Mouse (Mus musculus): ENCODE measurements around the gene Ugt1a5. TPM values are rescaled to one million over a fixed set of nuclear protein-coding genes. Genes with fewer than 3 reads are reported as not detected.

Gene Ugt1a5
- polyA plus RNA-seq, 1 experiment from 2014 or later: not detected

DNA sequence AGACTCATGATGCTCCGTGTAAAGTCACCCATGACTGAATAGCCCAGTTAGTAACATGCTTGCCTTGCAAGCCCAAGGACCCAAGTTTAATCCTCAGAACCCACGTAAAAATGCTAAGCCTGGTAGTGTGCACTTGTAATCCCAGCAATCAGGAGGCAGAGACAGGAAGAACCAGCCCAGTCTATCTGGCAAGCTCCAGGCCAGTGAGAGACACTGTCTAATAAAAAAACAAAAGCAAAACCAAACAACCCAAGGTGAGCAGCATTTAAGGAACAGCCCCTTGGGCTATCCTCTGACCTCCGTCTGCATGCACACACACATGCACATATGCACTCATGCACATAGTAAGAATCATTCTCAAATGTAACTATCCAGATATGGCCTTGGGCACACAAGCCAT, 63.8 kb downstream of the Ugt1a5 start:
- Histone ChIP-seq H3K9ac (replicated peaks; ENCODE audit: low read depth, low read length) (no peak overlapping the region), H3K27me3 (ENCODE audit: control insufficient read depth, insufficient read depth, low read length) (no peaks in the 10 kb centered on the region), H3K4me3 (ENCODE audit: low read depth, low read length) (no peak overlapping the region), H3K4me1 (ENCODE audit: control insufficient read depth, insufficient read depth, low read length) (no peaks in the 10 kb centered on the region), H3K27ac (ENCODE audit: low read length) (no peak overlapping the region), H3K36me3 (ENCODE audit: control insufficient read depth, insufficient read depth, low read length) (no peaks in the 10 kb centered on the region), H3K9me3 (ENCODE audit: control insufficient read depth, low read depth, low read length) (peaks cover 87% of the 10 kb centered on the region), H3K4me2 (replicated peaks; ENCODE audit: low read depth, low read length) (no peak overlapping the region)
- ATAC-seq (ENCODE audit: insufficient number of reproducible peaks, insufficient read depth, low FRiP score, low read depth): no peak
- 78% methylated on average over 3 of the region's 3 CpGs for WGBS

DNA sequence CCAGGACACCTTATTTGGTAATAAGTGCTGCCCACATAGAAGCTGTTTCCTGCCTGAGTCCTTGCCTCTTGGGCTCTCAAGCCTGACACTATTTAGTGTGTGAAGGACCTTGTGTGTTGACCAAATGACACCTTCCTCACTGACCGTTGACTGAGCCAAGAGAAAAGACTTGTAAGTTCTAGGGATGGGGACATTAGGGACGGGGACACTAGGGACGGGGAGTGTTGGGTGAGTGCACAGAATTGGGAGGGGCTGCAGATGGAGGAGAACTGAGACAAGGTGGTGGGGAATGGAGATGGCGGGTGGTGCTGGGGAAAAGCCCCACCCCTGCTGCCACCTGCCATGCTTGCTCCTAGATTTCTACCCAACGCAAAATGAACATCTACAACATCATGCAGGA, 64.2 kb downstream of the Ugt1a5 start:
- peaks cover 92% of the 10 kb centered on the region for H3K9me3 ChIP-seq (ENCODE audit: control insufficient read depth, low read depth, low read length)
- no peaks in the 10 kb centered on the region for H3K36me3 ChIP-seq (ENCODE audit: control insufficient read depth, insufficient read depth, low read length)
- H3K4me2 ChIP-seq (replicated peaks; ENCODE audit: low read depth, low read length): no peak overlapping the region
- H3K27me3 ChIP-seq (ENCODE audit: control insufficient read depth, insufficient read depth, low read length): no peaks in the 10 kb centered on the region
- no peaks in the 10 kb centered on the region for H3K4me1 ChIP-seq (ENCODE audit: control insufficient read depth, insufficient read depth, low read length)
- 84% methylated on average over 5 of the region's 5 CpGs for WGBS
- H3K9ac ChIP-seq (replicated peaks; ENCODE audit: low read depth, low read length): no peak overlapping the region
- no peak for ATAC-seq (ENCODE audit: insufficient number of reproducible peaks, insufficient read depth, low FRiP score, low read depth)
- H3K27ac ChIP-seq (ENCODE audit: low read length): no peak overlapping the region
- no peak overlapping the region for H3K4me3 ChIP-seq (ENCODE audit: low read depth, low read length)

DNA sequence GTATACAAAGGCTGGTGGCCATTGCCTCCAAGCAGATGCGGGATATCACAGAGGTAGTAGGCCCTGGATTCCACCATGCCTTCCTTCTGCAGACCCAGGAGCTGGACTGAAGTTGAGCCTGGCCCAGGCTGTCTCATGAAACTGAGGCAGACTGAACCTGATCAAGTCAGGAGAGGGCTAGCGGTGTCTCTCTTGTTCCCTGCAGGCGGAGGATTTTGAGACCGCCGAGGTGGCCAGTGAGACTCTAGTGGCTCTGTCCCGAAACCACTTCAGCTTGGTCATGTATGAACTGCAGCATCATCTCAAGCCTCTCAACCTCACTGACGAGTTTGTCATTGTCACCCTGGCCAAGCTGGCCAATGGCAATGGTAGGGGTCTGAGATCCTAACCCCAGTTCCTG, 64.6 kb downstream of the Ugt1a5 start:
- no peaks in the 10 kb centered on the region for H3K4me1 ChIP-seq (ENCODE audit: control insufficient read depth, insufficient read depth, low read length)
- ATAC-seq (ENCODE audit: insufficient number of reproducible peaks, insufficient read depth, low FRiP score, low read depth): no peak
- H3K36me3 ChIP-seq (ENCODE audit: control insufficient read depth, insufficient read depth, low read length): no peaks in the 10 kb centered on the region
- no peaks in the 10 kb centered on the region for H3K27me3 ChIP-seq (ENCODE audit: control insufficient read depth, insufficient read depth, low read length)
- no peak overlapping the region for H3K4me2 ChIP-seq (replicated peaks; ENCODE audit: low read depth, low read length)
- H3K9me3 ChIP-seq (ENCODE audit: control insufficient read depth, low read depth, low read length): peaks cover 95% of the 10 kb centered on the region
- H3K9ac ChIP-seq (replicated peaks; ENCODE audit: low read depth, low read length): no peak overlapping the region
- H3K4me3 ChIP-seq (ENCODE audit: low read depth, low read length): no peak overlapping the region
- H3K27ac ChIP-seq (ENCODE audit: low read length): no peak overlapping the region
- WGBS: 72% methylated on average over 7 of the region's 7 CpGs

DNA sequence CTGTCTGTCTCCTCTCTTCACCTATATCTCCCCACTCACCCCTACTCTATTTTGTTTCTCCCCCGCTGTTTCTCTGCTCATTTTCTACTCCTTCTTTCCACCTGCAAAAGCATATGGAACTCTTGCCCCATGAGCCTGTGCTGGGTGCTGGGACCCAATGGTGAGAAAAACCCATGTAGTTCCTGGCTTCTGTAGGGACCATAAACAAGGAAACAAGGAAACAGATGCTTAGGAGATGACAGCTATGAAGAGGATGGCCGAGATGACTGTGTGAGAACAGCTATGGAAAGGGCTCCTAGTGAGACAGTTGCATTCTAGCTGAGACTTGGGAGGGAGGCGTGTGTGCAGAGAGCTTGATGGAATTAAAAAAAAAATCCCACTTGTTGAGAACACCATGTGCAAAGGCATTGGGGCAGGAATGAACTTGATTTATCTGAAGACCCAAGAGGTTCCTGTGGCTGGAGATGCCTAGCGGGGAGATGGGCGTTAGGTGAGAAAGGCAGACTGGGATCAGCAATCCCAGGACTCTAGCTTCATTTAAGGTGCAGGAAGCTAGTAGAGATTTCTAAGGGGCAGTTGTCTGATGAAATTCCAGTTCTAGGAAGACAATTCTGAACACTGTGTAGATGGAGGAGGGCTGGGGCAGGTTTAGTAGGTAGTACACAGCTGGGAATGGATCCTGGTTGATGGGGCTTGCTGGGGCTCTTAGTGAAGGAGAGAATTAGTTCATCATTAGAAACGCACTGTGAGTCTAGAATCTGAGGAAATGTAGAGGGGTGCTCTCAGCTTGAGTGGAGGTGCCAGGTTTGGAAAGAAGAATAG, 65.4 kb downstream of the Ugt1a5 start:
- Histone ChIP-seq H3K27ac (ENCODE audit: low read length) (no peak overlapping the region), H3K4me3 (ENCODE audit: low read depth, low read length) (no peak overlapping the region), H3K4me2 (replicated peaks; ENCODE audit: low read depth, low read length) (no peak overlapping the region), H3K9ac (replicated peaks; ENCODE audit: low read depth, low read length) (no peak overlapping the region), H3K36me3 (ENCODE audit: control insufficient read depth, insufficient read depth, low read length) (no peaks in the 10 kb centered on the region), H3K9me3 (ENCODE audit: control insufficient read depth, low read depth, low read length) (peaks cover 95% of the 10 kb centered on the region), H3K27me3 (ENCODE audit: control insufficient read depth, insufficient read depth, low read length) (no peaks in the 10 kb centered on the region), H3K4me1 (ENCODE audit: control insufficient read depth, insufficient read depth, low read length) (no peaks in the 10 kb centered on the region)
- 75% methylated on average over 6 of the region's 6 CpGs for WGBS
- ATAC-seq (ENCODE audit: insufficient number of reproducible peaks, insufficient read depth, low FRiP score, low read depth): no peak

DNA sequence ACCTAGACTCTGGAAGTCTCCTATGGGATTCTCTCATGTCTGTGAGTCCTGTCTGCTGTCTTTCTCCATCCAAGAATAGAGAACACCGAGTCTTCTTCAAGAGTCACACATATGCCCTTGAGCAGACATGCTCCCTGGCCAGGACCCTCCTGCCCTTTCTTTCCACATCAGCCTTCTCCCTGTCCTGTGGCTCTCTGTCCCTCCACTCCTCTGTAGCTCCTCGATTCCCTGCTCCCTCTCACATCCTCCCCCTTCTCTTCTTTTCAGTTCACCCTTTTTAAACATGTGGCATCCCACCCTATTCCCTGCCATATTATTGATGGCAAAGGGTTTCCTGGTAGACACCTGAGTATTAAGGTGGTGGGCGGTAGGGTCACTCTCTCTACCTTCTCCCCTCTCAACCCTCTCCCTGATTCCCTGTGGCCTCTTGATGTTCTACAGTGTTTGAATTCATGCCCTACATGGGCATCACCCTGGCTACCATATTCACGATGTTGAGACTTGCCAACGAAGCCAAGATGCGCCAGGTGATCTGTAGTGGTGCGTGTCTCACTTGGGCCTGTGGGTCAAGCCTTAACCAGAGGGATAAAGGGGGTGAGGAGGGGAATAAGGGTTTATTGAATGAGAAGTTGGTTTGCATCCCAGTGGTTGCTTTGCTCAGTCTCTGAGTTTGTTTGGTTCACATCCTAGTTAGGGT, 66.1 kb downstream of the Ugt1a5 start:
- no peaks in the 10 kb centered on the region for H3K27me3 ChIP-seq (ENCODE audit: control insufficient read depth, insufficient read depth, low read length)
- no peak overlapping the region for H3K4me2 ChIP-seq (replicated peaks; ENCODE audit: low read depth, low read length)
- no peak for ATAC-seq (ENCODE audit: insufficient number of reproducible peaks, insufficient read depth, low FRiP score, low read depth)
- no peak overlapping the region for H3K9ac ChIP-seq (replicated peaks; ENCODE audit: low read depth, low read length)
- WGBS: 66% methylated on average over 7 of the region's 7 CpGs
- H3K4me1 ChIP-seq (ENCODE audit: control insufficient read depth, insufficient read depth, low read length): no peaks in the 10 kb centered on the region
- no peak overlapping the region for H3K4me3 ChIP-seq (ENCODE audit: low read depth, low read length)
- no peaks in the 10 kb centered on the region for H3K36me3 ChIP-seq (ENCODE audit: control insufficient read depth, insufficient read depth, low read length)
- H3K9me3 ChIP-seq (ENCODE audit: control insufficient read depth, low read depth, low read length): peaks cover 90% of the 10 kb centered on the region
- no peak overlapping the region for H3K27ac ChIP-seq (ENCODE audit: low read length)

DNA sequence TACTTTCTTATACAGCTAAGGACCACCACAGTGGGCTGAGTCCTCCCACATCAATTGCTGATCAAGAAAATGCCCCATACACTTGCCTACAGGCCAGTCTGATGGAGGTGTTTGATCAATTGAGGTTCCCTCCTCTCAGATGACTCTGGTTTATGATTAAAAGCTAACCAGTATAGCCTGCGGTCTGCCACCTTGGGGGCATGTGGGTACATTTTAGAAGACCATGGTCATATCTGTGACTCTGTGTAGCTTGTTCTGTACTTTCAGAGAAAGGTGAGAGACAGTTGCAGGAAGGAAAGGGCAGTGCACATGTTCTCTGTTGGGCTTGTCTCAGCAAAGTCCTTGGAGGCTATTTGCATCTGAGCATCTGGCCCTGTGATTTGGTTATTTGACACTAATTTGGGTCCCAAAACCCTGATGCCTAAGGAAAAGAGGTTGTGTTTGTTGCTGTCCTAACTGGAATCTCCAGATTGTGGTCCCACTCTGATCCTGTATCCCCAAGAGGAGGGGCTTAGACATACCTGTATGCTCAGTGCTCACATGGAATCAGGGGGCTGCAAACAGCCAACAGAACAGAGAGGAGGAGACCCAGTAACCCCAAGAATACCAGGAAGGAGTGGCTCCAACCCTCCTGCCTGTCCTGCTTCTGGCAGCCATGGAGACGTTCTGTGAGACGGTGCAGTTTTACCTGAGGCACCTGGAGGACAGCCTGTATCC, 67.0 kb downstream of the Ugt1a5 start:
- no peak overlapping the region for H3K4me2 ChIP-seq (replicated peaks; ENCODE audit: low read depth, low read length)
- H3K27me3 ChIP-seq (ENCODE audit: control insufficient read depth, insufficient read depth, low read length): no peaks in the 10 kb centered on the region
- H3K9me3 ChIP-seq (ENCODE audit: control insufficient read depth, low read depth, low read length): peaks cover 89% of the 10 kb centered on the region
- no peak overlapping the region for H3K27ac ChIP-seq (ENCODE audit: low read length)
- ATAC-seq (ENCODE audit: insufficient number of reproducible peaks, insufficient read depth, low FRiP score, low read depth): no peak
- H3K36me3 ChIP-seq (ENCODE audit: control insufficient read depth, insufficient read depth, low read length): no peaks in the 10 kb centered on the region
- H3K4me3 ChIP-seq (ENCODE audit: low read depth, low read length): no peak overlapping the region
- 57% methylated on average over 3 of the region's 3 CpGs for WGBS
- H3K4me1 ChIP-seq (ENCODE audit: control insufficient read depth, insufficient read depth, low read length): no peaks in the 10 kb centered on the region
- no peak overlapping the region for H3K9ac ChIP-seq (replicated peaks; ENCODE audit: low read depth, low read length)

DNA sequence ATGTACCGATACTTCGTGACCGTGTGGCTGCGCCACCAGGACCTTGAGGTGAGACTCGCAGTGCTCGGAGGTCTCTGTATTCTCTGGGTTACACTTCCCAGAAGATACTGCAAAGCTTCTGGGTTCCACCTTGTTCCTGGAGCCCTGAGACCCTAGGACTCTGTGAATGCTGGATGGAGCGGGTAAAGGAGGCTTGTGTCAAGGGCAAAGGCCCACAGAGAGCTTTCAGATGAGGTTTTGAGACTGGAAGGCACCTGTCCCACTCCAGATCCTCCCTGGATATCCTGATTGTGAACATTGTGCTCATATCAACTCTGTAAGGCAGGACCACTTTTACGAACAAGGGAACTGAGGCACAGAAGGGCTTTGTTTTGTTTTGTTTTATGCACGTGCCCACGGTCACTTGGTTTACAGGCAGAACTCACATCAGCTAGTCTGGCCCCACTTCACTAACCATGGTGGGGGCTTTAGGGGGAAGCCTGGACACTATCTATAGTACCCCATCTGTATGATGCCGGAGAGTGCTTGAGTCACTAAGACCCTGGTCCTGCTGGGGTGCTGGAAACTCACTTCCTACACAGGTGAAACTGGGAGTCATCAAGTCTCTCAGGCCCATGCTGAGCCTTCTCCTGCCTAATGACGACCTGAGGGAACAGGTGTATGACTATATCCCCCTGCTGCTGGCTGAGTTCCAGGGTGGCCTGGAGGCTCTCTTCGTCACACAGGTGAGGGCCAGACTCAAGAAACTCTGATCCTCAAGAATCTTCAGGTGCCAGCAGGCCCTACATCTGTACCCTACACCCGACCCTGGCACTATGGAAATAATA, 67.8 kb downstream of the Ugt1a5 start:
- Histone ChIP-seq H3K4me2 (replicated peaks; ENCODE audit: low read depth, low read length) (no peak overlapping the region), H3K4me3 (ENCODE audit: low read depth, low read length) (no peak overlapping the region), H3K27me3 (ENCODE audit: control insufficient read depth, insufficient read depth, low read length) (no peaks in the 10 kb centered on the region), H3K36me3 (ENCODE audit: control insufficient read depth, insufficient read depth, low read length) (no peaks in the 10 kb centered on the region), H3K9ac (replicated peaks; ENCODE audit: low read depth, low read length) (no peak overlapping the region), H3K4me1 (ENCODE audit: control insufficient read depth, insufficient read depth, low read length) (no peaks in the 10 kb centered on the region), H3K9me3 (ENCODE audit: control insufficient read depth, low read depth, low read length) (peaks cover 89% of the 10 kb centered on the region), H3K27ac (ENCODE audit: low read length) (no peak overlapping the region)
- 0 out of 2 replicates have a peak, but pooled peaks have one; percentile 4 for ATAC-seq (ENCODE audit: insufficient number of reproducible peaks, insufficient read depth, low FRiP score, low read depth)
- WGBS: 67% methylated on average over 14 of the region's 14 CpGs

DNA sequence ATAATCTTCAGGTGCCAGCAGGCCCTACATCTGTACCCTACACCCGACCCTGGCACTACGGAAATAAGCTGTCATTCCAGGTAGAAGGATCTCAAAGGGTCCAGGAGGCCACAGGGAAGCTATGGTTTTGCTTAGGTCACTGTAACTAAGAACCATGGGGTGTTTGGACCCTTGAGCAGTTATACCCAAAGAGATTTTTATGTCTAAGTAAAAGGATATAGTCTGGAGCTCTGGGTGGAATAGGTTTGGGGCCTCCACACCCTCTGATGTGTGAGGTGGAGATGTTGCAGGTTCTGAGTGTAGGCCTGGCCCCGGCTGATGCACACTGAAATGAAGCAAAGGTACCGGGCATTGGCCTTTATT, 68.4 kb downstream of the Ugt1a5 start:
- ATAC-seq (ENCODE audit: insufficient number of reproducible peaks, insufficient read depth, low FRiP score, low read depth): no peak
- no peak overlapping the region for H3K27ac ChIP-seq (ENCODE audit: low read length)
- no peaks in the 10 kb centered on the region for H3K4me1 ChIP-seq (ENCODE audit: control insufficient read depth, insufficient read depth, low read length)
- H3K4me3 ChIP-seq (ENCODE audit: low read depth, low read length): no peak overlapping the region
- H3K9ac ChIP-seq (replicated peaks; ENCODE audit: low read depth, low read length): no peak overlapping the region
- 64% methylated on average over 4 of the region's 4 CpGs for WGBS
- no peaks in the 10 kb centered on the region for H3K27me3 ChIP-seq (ENCODE audit: control insufficient read depth, insufficient read depth, low read length)
- H3K4me2 ChIP-seq (replicated peaks; ENCODE audit: low read depth, low read length): no peak overlapping the region
- H3K36me3 ChIP-seq (ENCODE audit: control insufficient read depth, insufficient read depth, low read length): no peaks in the 10 kb centered on the region
- peaks cover 89% of the 10 kb centered on the region for H3K9me3 ChIP-seq (ENCODE audit: control insufficient read depth, low read depth, low read length)

All from stomach, embryonic 14.5 days (tissue).